Mouse (Mus musculus): Measurements from ENCODE around the gene Ankrd23. TPM values are rescaled to one million over a fixed set of nuclear protein-coding genes. Genes with fewer than 3 reads are reported as not detected.

Gene Ankrd23
- polyA plus RNA-seq, 1 experiment from 2014 or later = 7.3 TPM

DNA sequence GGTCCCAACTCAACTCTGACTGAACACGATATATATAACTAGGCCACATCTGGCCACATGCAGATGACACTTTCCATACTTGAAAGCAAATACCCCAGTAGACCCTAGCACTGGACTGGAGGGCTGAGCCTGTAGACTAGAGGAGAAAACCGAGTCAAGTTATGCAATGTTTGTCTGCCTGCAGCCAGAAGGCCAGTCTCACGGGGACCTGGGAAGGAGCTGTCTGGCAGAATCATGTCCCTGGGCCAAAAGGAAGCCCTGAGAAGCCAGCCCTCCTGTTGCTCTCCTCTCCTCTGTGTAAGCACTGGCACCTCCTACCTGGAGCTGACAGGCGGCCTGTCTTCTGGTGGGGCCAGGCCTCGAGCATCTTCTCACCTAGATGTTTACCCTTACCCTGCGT lies 38.7 kb upstream of the Ankrd23 start:
- H3K36me3 ChIP-seq (ENCODE audit: control insufficient read depth, insufficient read depth, low read length) = no peaks in the 10 kb centered on the region
- H3K27ac ChIP-seq (replicated peaks; ENCODE audit: low read depth, low read length) = no peak overlapping the region; the same call in 1 of the 2 replicates
- peaks cover 36% of the 10 kb centered on the region for H3K4me1 ChIP-seq (ENCODE audit: control insufficient read depth, insufficient read depth, low read length)
- H3K9ac ChIP-seq (ENCODE audit: low read length) = no peak overlapping the region
- ATAC-seq (ENCODE audit: insufficient number of reproducible peaks, low FRiP score, low TSS enrichment, low read depth) (no peak), DNase-seq (ENCODE audit: low spot score) (no peak)
- H3K27me3 ChIP-seq (ENCODE audit: control insufficient read depth, insufficient read depth, low read length) = no peaks in the 10 kb centered on the region
- WGBS = 58% methylated on average over 6 of the region's 6 CpGs
- no peak overlapping the region for H3K4me3 ChIP-seq (ENCODE audit: low read depth, low read length)
- no peaks in the 10 kb centered on the region for H3K9me3 ChIP-seq (ENCODE audit: control insufficient read depth, low read length)
- H3K4me2 ChIP-seq (ENCODE audit: low read depth, severe bottlenecking) = no peak overlapping the region

DNA sequence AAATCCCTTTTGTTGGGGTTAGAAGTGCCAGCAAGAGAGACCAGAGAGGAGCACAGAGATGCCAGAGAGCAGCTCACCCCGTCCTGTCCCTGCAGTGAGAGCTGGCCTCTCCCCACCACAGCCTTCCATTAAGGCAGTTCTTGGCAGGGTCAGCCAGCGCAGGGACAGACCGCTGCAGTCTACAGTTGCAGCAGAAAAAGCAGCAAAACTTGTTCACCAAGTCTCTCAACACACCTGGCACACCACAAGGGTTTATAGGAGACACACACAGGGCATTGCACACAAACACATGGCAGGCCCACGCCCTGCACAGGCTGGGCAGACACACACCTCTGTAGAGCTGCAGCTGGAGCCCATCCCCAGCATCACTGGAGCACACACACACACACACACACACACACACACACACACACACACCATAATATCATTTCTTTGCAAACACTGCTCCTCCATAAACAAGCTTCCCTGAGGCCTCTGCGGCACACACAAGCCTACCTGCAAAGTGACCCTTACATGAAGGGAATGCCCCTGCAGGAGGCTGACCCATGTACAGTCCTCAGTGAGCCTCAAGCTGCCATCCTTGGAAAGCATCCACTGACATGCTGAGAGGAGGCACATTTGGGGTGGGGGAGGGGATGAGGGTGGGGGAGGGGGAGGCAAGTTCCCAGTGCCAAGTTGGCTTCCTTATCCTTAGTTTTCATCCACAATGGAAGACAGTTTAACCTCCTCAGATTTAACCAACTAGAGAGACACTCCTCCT lies 37.7 kb upstream of the Ankrd23 start:
- WGBS = 87% methylated on average over 5 of the region's 5 CpGs
- ATAC-seq (ENCODE audit: insufficient number of reproducible peaks, low FRiP score, low TSS enrichment, low read depth) = no peak
- Histone ChIP-seq H3K27ac (replicated peaks; ENCODE audit: low read depth, low read length) (no peak overlapping the region), H3K9me3 (ENCODE audit: control insufficient read depth, low read length) (no peaks in the 10 kb centered on the region), H3K4me3 (ENCODE audit: low read depth, low read length) (no peak overlapping the region), H3K9ac (ENCODE audit: low read length) (no peak overlapping the region; the same call in 1 of the 2 replicates), H3K4me2 (ENCODE audit: low read depth, severe bottlenecking) (no peak overlapping the region), H3K36me3 (ENCODE audit: control insufficient read depth, insufficient read depth, low read length) (no peaks in the 10 kb centered on the region), H3K27me3 (ENCODE audit: control insufficient read depth, insufficient read depth, low read length) (no peaks in the 10 kb centered on the region), H3K4me1 (ENCODE audit: control insufficient read depth, insufficient read depth, low read length) (peaks cover 29% of the 10 kb centered on the region)
- DNase-seq (ENCODE audit: low spot score) = no peak

DNA sequence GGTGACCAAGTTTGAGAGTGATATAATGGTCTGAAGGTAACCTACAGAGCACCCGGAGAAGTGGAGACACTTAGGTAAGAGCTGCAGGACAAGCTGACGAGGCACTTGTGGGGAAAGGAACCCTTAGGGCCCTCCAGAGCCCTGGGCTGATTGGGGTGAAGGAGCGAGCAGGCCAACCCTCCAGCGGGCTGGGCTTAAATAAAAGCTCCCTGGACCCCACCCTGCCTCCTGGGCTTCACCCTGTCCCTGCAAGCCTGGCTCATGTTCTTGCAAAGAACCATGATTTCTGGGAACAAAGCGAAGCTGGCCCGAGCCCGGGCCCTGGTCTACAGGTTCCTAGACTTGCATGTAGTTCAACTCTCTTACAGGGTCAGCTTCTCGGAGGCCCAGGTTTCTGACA lies 36.8 kb upstream of the Ankrd23 start:
- peaks cover 29% of the 10 kb centered on the region for H3K4me1 ChIP-seq (ENCODE audit: control insufficient read depth, insufficient read depth, low read length)
- ATAC-seq (ENCODE audit: insufficient number of reproducible peaks, low FRiP score, low TSS enrichment, low read depth) = no peak
- no peaks in the 10 kb centered on the region for H3K9me3 ChIP-seq (ENCODE audit: control insufficient read depth, low read length)
- H3K27ac ChIP-seq (replicated peaks; ENCODE audit: low read depth, low read length) = no peak overlapping the region
- no peak overlapping the region for H3K9ac ChIP-seq (ENCODE audit: low read length)
- DNase-seq (ENCODE audit: low spot score) = no peak
- H3K4me3 ChIP-seq (ENCODE audit: low read depth, low read length) = no peak overlapping the region
- H3K27me3 ChIP-seq (ENCODE audit: control insufficient read depth, insufficient read depth, low read length) = no peaks in the 10 kb centered on the region
- no peak overlapping the region for H3K4me2 ChIP-seq (ENCODE audit: low read depth, severe bottlenecking)
- H3K36me3 ChIP-seq (ENCODE audit: control insufficient read depth, insufficient read depth, low read length) = no peaks in the 10 kb centered on the region
- WGBS = 82% methylated on average over 8 of the region's 8 CpGs

DNA sequence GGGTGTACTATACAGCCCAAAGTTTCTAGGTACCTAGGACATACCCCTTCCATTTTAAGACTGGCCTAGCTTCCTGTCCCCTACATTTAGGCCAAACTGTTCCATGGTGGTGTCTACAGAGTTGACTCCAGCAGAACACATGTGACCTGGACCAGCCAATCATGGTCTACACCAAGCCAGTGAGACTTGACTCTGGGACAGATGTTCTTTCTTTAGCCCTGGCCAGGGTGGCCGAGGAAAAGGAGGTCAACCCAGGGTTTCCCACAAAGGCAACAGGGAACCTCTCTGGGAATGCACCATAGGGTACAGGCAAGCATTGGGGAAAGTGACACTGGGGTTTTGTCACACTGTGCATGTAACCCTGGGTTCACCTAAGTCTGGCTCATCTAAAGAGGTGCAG lies 36.0 kb upstream of the Ankrd23 start:
- no peak overlapping the region for H3K27ac ChIP-seq (replicated peaks; ENCODE audit: low read depth, low read length)
- peaks cover 32% of the 10 kb centered on the region for H3K4me1 ChIP-seq (ENCODE audit: control insufficient read depth, insufficient read depth, low read length)
- H3K4me3 ChIP-seq (ENCODE audit: low read depth, low read length) = no peak overlapping the region
- 70% methylated on average over 1 of the region's 1 CpGs for WGBS
- H3K4me2 ChIP-seq (ENCODE audit: low read depth, severe bottlenecking) = no peak overlapping the region
- no peak overlapping the region for H3K9ac ChIP-seq (ENCODE audit: low read length)
- H3K9me3 ChIP-seq (ENCODE audit: control insufficient read depth, low read length) = no peaks in the 10 kb centered on the region
- ATAC-seq (ENCODE audit: insufficient number of reproducible peaks, low FRiP score, low TSS enrichment, low read depth) (no peak), DNase-seq (ENCODE audit: low spot score) (no peak)
- H3K27me3 ChIP-seq (ENCODE audit: control insufficient read depth, insufficient read depth, low read length) = no peaks in the 10 kb centered on the region
- H3K36me3 ChIP-seq (ENCODE audit: control insufficient read depth, insufficient read depth, low read length) = no peaks in the 10 kb centered on the region

DNA sequence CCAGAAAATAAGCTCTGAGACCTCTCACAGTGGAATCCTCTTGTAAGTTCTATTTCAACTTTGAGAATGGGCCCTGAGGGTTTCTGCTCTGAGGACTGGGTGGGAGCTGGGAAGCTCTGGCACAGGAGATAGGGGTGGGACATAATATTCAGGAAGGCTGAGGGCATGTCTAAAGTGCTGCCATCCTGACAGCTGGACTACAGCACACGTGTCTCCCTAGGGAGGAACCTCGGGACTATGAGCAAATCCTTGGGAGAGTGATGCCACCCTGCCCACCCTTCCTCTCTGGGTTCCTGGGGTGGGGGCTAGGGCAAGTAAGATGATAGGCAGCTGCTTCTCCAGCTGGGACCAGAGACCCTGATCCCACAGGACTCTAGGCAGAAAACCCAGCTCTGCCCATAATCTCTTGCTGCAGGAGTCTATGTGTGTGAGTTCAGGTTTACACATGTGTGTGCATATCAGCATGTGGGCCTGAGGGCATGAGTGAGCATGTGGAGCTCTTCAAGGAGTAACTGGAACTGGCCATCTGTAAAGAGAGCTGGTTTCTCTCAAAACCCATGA lies 35.5 kb upstream of the Ankrd23 start:
- Histone ChIP-seq H3K27ac (replicated peaks; ENCODE audit: low read depth, low read length) (no peak overlapping the region), H3K9ac (ENCODE audit: low read length) (no peak overlapping the region), H3K27me3 (ENCODE audit: control insufficient read depth, insufficient read depth, low read length) (no peaks in the 10 kb centered on the region), H3K4me1 (ENCODE audit: control insufficient read depth, insufficient read depth, low read length) (peaks cover 28% of the 10 kb centered on the region), H3K9me3 (ENCODE audit: control insufficient read depth, low read length) (no peaks in the 10 kb centered on the region), H3K36me3 (ENCODE audit: control insufficient read depth, insufficient read depth, low read length) (no peaks in the 10 kb centered on the region), H3K4me2 (ENCODE audit: low read depth, severe bottlenecking) (no peak overlapping the region), H3K4me3 (ENCODE audit: low read depth, low read length) (no peak overlapping the region)
- 77% methylated on average over 2 of the region's 2 CpGs for WGBS
- no peak for ATAC-seq (ENCODE audit: insufficient number of reproducible peaks, low FRiP score, low TSS enrichment, low read depth)
- no peak for DNase-seq (ENCODE audit: low spot score)

DNA sequence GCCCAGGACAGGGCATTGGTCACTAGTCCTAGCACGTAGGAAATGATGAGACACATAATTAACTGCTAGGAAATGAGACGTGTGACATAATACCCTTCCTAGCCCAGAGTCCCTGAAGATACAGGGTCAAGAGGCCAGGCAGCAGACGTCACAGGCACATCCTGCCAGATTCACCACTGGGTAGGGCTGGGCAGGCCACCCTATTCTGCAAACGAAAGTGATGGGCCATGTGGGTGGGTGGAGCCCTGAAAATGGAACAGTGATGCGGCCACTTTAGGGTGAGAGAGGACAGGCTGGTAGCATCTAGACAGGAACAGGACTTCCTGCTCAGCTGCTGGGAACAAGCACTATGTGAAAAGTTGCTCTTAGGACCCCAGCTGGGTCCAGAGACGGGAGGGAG lies 34.9 kb upstream of the Ankrd23 start:
- Histone ChIP-seq H3K27ac (replicated peaks; ENCODE audit: low read depth, low read length) (no peak overlapping the region), H3K27me3 (ENCODE audit: control insufficient read depth, insufficient read depth, low read length) (no peaks in the 10 kb centered on the region), H3K4me2 (ENCODE audit: low read depth, severe bottlenecking) (no peak overlapping the region), H3K4me3 (ENCODE audit: low read depth, low read length) (no peak overlapping the region), H3K9ac (ENCODE audit: low read length) (no peak overlapping the region), H3K4me1 (ENCODE audit: control insufficient read depth, insufficient read depth, low read length) (peaks cover 23% of the 10 kb centered on the region), H3K9me3 (ENCODE audit: control insufficient read depth, low read length) (no peaks in the 10 kb centered on the region), H3K36me3 (ENCODE audit: control insufficient read depth, insufficient read depth, low read length) (no peaks in the 10 kb centered on the region)
- DNase-seq (ENCODE audit: low spot score) = no peak
- 27% methylated on average over 6 of the region's 6 CpGs for WGBS
- ATAC-seq (ENCODE audit: insufficient number of reproducible peaks, low FRiP score, low TSS enrichment, low read depth) = no peak

DNA sequence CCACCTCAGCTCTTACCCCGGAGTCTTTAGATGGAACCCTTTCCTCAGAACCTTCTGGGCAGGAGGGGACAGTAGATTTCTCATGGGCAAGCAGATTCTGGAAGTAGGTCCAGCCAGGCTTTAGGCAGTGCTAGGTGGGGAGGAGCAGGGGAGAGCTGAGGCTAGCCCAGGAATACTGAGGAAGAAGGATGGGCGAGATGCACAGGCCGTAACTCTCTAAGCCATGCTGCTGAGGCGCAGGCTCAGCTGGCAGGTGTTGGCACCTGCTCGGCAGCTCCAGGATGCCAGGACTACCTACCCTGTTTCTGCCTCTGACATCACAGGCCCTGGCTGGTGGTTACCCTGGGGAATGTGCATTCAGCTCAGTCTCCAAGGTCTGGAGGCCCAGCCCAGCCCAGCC lies 33.6 kb upstream of the Ankrd23 start:
- WGBS = 87% methylated on average over 5 of the region's 5 CpGs
- no peak overlapping the region for H3K4me3 ChIP-seq (ENCODE audit: low read depth, low read length)
- DNase-seq (ENCODE audit: low spot score) (no peak), ATAC-seq (ENCODE audit: insufficient number of reproducible peaks, low FRiP score, low TSS enrichment, low read depth) (no peak)
- no peaks in the 10 kb centered on the region for H3K9me3 ChIP-seq (ENCODE audit: control insufficient read depth, low read length)
- H3K9ac ChIP-seq (ENCODE audit: low read length) = no peak overlapping the region
- H3K27ac ChIP-seq (replicated peaks; ENCODE audit: low read depth, low read length) = no peak overlapping the region
- no peaks in the 10 kb centered on the region for H3K27me3 ChIP-seq (ENCODE audit: control insufficient read depth, insufficient read depth, low read length)
- H3K4me1 ChIP-seq (ENCODE audit: control insufficient read depth, insufficient read depth, low read length) = peaks cover 17% of the 10 kb centered on the region
- no peaks in the 10 kb centered on the region for H3K36me3 ChIP-seq (ENCODE audit: control insufficient read depth, insufficient read depth, low read length)
- H3K4me2 ChIP-seq (ENCODE audit: low read depth, severe bottlenecking) = no peak overlapping the region

DNA sequence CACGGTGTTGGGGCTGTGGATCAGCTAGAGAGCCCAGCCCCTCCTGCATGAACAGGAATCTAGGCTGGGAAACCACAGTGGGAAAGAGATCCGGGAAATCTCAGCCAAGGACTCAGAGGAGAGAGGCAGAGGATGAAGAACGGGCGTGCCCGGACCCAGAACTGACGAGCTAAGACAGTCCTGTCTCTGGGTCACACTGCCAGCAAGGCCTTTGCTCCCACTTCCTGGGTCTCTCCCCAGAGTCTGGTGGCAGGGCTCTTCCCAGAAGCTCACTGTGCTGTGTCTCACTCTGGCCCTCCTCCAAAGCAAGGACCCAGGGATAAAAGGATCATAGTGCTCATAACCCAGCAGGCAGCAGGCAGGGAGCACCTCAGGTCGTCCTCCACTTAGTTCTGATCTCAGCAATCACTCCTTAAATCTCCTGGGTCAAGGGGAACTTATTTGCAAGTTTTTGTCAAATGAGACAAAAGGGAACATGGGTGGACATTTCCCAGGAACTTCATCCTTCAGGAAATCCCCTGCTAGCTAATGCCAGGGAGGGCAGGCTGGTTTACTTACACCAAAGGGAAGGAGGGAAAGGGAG lies 33.1 kb upstream of the Ankrd23 start:
- no peak overlapping the region for H3K27ac ChIP-seq (replicated peaks; ENCODE audit: low read depth, low read length)
- H3K4me1 ChIP-seq (ENCODE audit: control insufficient read depth, insufficient read depth, low read length) = peaks cover 15% of the 10 kb centered on the region
- H3K9ac ChIP-seq (ENCODE audit: low read length) = no peak overlapping the region
- H3K36me3 ChIP-seq (ENCODE audit: control insufficient read depth, insufficient read depth, low read length) = no peaks in the 10 kb centered on the region
- ATAC-seq (ENCODE audit: insufficient number of reproducible peaks, low FRiP score, low TSS enrichment, low read depth) (no peak), DNase-seq (ENCODE audit: low spot score) (no peak)
- H3K27me3 ChIP-seq (ENCODE audit: control insufficient read depth, insufficient read depth, low read length) = no peaks in the 10 kb centered on the region
- H3K4me3 ChIP-seq (ENCODE audit: low read depth, low read length) = no peak overlapping the region
- WGBS = 66% methylated on average over 7 of the region's 7 CpGs
- H3K9me3 ChIP-seq (ENCODE audit: control insufficient read depth, low read length) = no peaks in the 10 kb centered on the region
- H3K4me2 ChIP-seq (ENCODE audit: low read depth, severe bottlenecking) = no peak overlapping the region

All from limb, embryonic 11.5 days (tissue).